Mouse (Mus musculus): Measurements from ENCODE around the gene Vmn2r45.
"Not testable (repeated sequence)": the region's sequence is repeated elsewhere in the genome, so short reads cannot be mapped to it uniquely, and the experiment has no call there.

The Vmn2r45 gene

GRCm38 (mm10) chr7:8488975-8489374 lies at the start of gene Vmn2r45:
Gene Vmn2r45, minus strand, starts transcription at chr7:8489075.
- not testable (repeated sequence) for DNase-seq
